8 mouse cellular contexts compared by ENCODE assay signal in genomic region chr2:91264711-91265681, GRCm38 (mm10). TPM values are rescaled to one million over a fixed set of nuclear protein-coding genes. Genes with fewer than 3 reads are reported as not detected.
DNase-seq lines count a peak whose midpoint lies in the region; ATAC-seq lines count a peak whose summit lies in the region.

Gene Arfgap2, plus strand, starts transcription at chr2:91264974.

- intact Hi-C loops in heart, postnatal 14 days (cut with DNase I): loop anchor here (10.0 kb wide), 1 partner anchor 150 kb away; the partner anchor contains the start of gene Mybpc3

- H3K9ac ChIP-seq in forebrain, embryonic 14.5 days (ENCODE audit: low read length): peak within 1 kb of the TSS; percentile 91
- peak within 1 kb of the TSS; percentile 81 for H3K9ac ChIP-seq in neural tube, embryonic 15.5 days (replicated peaks)

- H3K27me3 ChIP-seq in forebrain, embryonic 14.5 days (replicated peaks; ENCODE audit: control insufficient read depth, insufficient read depth, low read length): no peaks in the 10 kb centered on the region
- H3K27me3 ChIP-seq in neural tube, embryonic 15.5 days (replicated peaks): no peaks in the 10 kb centered on the region

- 2% methylated on average over 72 of the region's 72 CpGs for WGBS in forebrain, embryonic 14.5 days
- whole genome bisulfite sequencing in neural tube, embryonic 15.5 days: 1% methylated on average over 72 of the region's 72 CpGs

- no peaks in the 10 kb centered on the region for H3K9me3 ChIP-seq in forebrain, embryonic 14.5 days (replicated peaks; ENCODE audit: control insufficient read depth, low read length)
- no peaks in the 10 kb centered on the region for H3K9me3 ChIP-seq in neural tube, embryonic 15.5 days (replicated peaks)

- H3K4me2 ChIP-seq in forebrain, embryonic 14.5 days (ENCODE audit: low read length): peak within 1 kb of the TSS; percentile 87
- H3K4me2 ChIP-seq in neural tube, embryonic 15.5 days: peak within 1 kb of the TSS; percentile 88

- H3K36me3 ChIP-seq in forebrain, embryonic 14.5 days (ENCODE audit: control insufficient read depth, insufficient read depth, low read length): peaks cover 42% of the 10 kb centered on the region
- peaks cover 33% of the 10 kb centered on the region for H3K36me3 ChIP-seq in neural tube, embryonic 15.5 days

- peak; percentile 95 for DNase-seq in ES-CJ7 (ENCODE audit: low read depth, low spot score)
- DNase-seq in cerebellum, adult 11 months: peak; percentile 98
- peak; percentile 99 for DNase-seq in forebrain, embryonic 14.5 days (ENCODE audit: low spot score)
- DNase-seq in heart, postnatal 14 days: peak; percentile 97
- peak; percentile 99 for DNase-seq in layer of hippocampus, adult 11-12 months (ENCODE audit: low spot score)
- DNase-seq in lung, adult 18-20 months: peak; percentile 98 to 99
- peak; percentile 97 for DNase-seq in testis, postnatal 14 days (ENCODE audit: low spot score)

- ATAC-seq in forebrain, embryonic 14.5 days: peak; percentile 99
- ATAC-seq in neural tube, embryonic 15.5 days (ENCODE audit: low FRiP score): peak; percentile 98

- peaks cover 5% of the 10 kb centered on the region; the same call in 1 of the 2 replicates for H3K4me1 ChIP-seq in forebrain, embryonic 14.5 days (ENCODE audit: control insufficient read depth, insufficient read depth, low read length)
- H3K4me1 ChIP-seq in neural tube, embryonic 15.5 days: peaks cover 21% of the 10 kb centered on the region

- peak within 1 kb of the TSS; percentile 83 for H3K4me3 ChIP-seq in forebrain, embryonic 14.5 days (ENCODE audit: low read depth, low read length)
- peak within 1 kb of the TSS; percentile 81 for H3K4me3 ChIP-seq in neural tube, embryonic 15.5 days (replicated peaks)

- peak within 1 kb of the TSS; percentile 92 for H3K27ac ChIP-seq in forebrain, embryonic 14.5 days (ENCODE audit: low read depth, low read length)
- H3K27ac ChIP-seq in neural tube, embryonic 15.5 days (replicated peaks): peak within 1 kb of the TSS; percentile 95

RNA-seq across cellular contexts. Expression of gene Arfgap2, which starts in this region (rescaled TPM):
- 72.9 and 76.4 TPM in 2 replicates for polyA plus RNA-seq in forebrain, embryonic 14.5 days (2014; fragmentation: Nextera tagmentation; extraction: Ambion mirVana)
- 10 to 100 TPM; 59.2 to 62.4 TPM for total RNA-seq in heart, postnatal 14 days (2021)
- 62.0 and 68.9 TPM in 2 replicates for polyA plus RNA-seq in neural tube, embryonic 15.5 days (2015; fragmentation: Nextera tagmentation; extraction: Ambion mirVana)

Comparison
In these comparisons a context has a peak if more than half of its experiments do, and no peak if none do; other contexts are left out.
1. Peak in every context shown above with its lines: DNase-seq, ATAC-seq, H3K4me3 ChIP-seq and H3K27ac ChIP-seq.